Mouse (Mus musculus): ENCODE results near the gene Obox5. TPM values are rescaled to one million over a fixed set of nuclear protein-coding genes. Genes with fewer than 3 reads are reported as not detected.
"Not testable (repeated sequence)": the region's sequence is repeated elsewhere in the genome, so short reads cannot be mapped to it uniquely, and the experiment has no call there.

Obox5 gene
- polyA plus RNA-seq (2015; fragmentation: Nextera tagmentation; extraction: Ambion mirVana), result not detected in 2 replicates

GRCm38 (mm10) chr7:15749831-15750230 is at the start of gene Obox5:
TSS of gene Obox5 (plus strand) at chr7:15750131.
- 65% methylated on average over 2 of the region's 2 CpGs for WGBS (ENCODE audit: insufficient replicate concordance)
- not testable (repeated sequence) for H3K36me3 ChIP-seq (replicated peaks); H3K4me1 ChIP-seq (replicated peaks); H3K4me3 ChIP-seq (replicated peaks); H3K9me3 ChIP-seq (replicated peaks); H3K27me3 ChIP-seq; H3K4me2 ChIP-seq; H3K9ac ChIP-seq; ATAC-seq (ENCODE audit: insufficient read depth); H3K27ac ChIP-seq (replicated peaks)

GRCm38 (mm10) chr7:15749296-15749695 is 635 bp upstream of the Obox5 start:
- H3K36me3 ChIP-seq (replicated peaks); H3K4me1 ChIP-seq (replicated peaks): not testable (repeated sequence)
- WGBS (ENCODE audit: insufficient replicate concordance), result 50% methylated on average over 5 of the region's 5 CpGs

More at GRCm38 (mm10) chr7:15749296-15749695, 635 bp upstream of the Obox5 start:
- ATAC-seq (ENCODE audit: insufficient read depth); H3K9me3 ChIP-seq (replicated peaks); H3K27me3 ChIP-seq; H3K4me3 ChIP-seq (replicated peaks); H3K27ac ChIP-seq (replicated peaks); H3K4me2 ChIP-seq; H3K9ac ChIP-seq: not testable (repeated sequence)

Other genes with a start within 250 kb of the Obox5 start
- not detected in 2 replicates for gene Obox3, start 110.2 kb upstream of the Obox5 start, polyA plus RNA-seq (2015; fragmentation: Nextera tagmentation; extraction: Ambion mirVana)
- not detected in 2 replicates for gene Obox6, start 89.5 kb downstream of the Obox5 start, polyA plus RNA-seq (2015; fragmentation: Nextera tagmentation; extraction: Ambion mirVana)
- not detected in 2 replicates for gene Crx, start 129.8 kb downstream of the Obox5 start, polyA plus RNA-seq (2015; fragmentation: Nextera tagmentation; extraction: Ambion mirVana)
- gene Crxos, start 132.5 kb downstream of the Obox5 start, polyA plus RNA-seq (2015; fragmentation: Nextera tagmentation; extraction: Ambion mirVana), result not detected in 2 replicates
- gene Selenow, start 172.3 kb downstream of the Obox5 start, polyA plus RNA-seq (2015; fragmentation: Nextera tagmentation; extraction: Ambion mirVana), result 246 and 279 TPM in 2 replicates
- gene Nop53, start 195.9 kb downstream of the Obox5 start, polyA plus RNA-seq (2015; fragmentation: Nextera tagmentation; extraction: Ambion mirVana), result 76.1 and 81.2 TPM in 2 replicates
- gene Ehd2, start 217.4 kb downstream of the Obox5 start, polyA plus RNA-seq (2015; fragmentation: Nextera tagmentation; extraction: Ambion mirVana), result 4.1 and 4.6 TPM in 2 replicates

Data from liver, embryonic 15.5 days (tissue).